Mouse (Mus musculus): ENCODE measurements around the gene Akr1c13. TPM values are rescaled to one million over a fixed set of nuclear protein-coding genes. Genes with fewer than 3 reads are reported as not detected.

Akr1c13 gene
- total RNA-seq, 2 experiments from 2014 or later, result not detected

- DNase-seq, result peak in 1 of 2 experiments; percentile 1
Measured at GRCm38 (mm10) chr13:4244861-4245559, 54.1 kb downstream of the Akr1c13 start.

- DNase-seq, result no peak
Measured at GRCm38 (mm10) chr13:4249347-4249746, 58.4 kb downstream of the Akr1c13 start.

Other genes starting within 250 kb of the Akr1c13 start
- gene Ucn3, start 245.8 kb upstream of the Akr1c13 start, total RNA-seq (2021), result not detected
- gene Akr1c14, start 142.1 kb upstream of the Akr1c13 start, total RNA-seq (2021), result 1 to 10 TPM; 1.2 TPM
- 1 to 10 TPM; 1.7 TPM for gene Akr1c18, start 40.5 kb upstream of the Akr1c13 start, total RNA-seq (2021)
- not detected for gene Akr1c19, start 37.5 kb downstream of the Akr1c13 start, total RNA-seq (2021)
- not detected for gene Akr1c12, start 88.3 kb downstream of the Akr1c13 start, total RNA-seq (2021)
- gene Akr1c6, start 243.2 kb downstream of the Akr1c13 start, total RNA-seq (2021), result not detected

All from layer of hippocampus, postnatal 36 days (tissue).